14 mouse cellular contexts compared by ENCODE assay signal in genomic region chr19:48727048-48727447, GRCm38 (mm10).
"Had no signal": no experiment of that assay in that cellular context is flagged by ENCODE, and none has a peak within 500 bp of the region (broad histone marks: within the 10 kb centered on the region; RNA-seq: fewer than 3 reads in every experiment).

No protein-coding gene starts in this region.

- H3K4me2 ChIP-seq: limb, embryonic 13.5 days; neural tube, embryonic 13.5 days had no signal

- H3K27ac ChIP-seq: kidney, postnatal 0 days; layer of hippocampus, adult 2 months; limb, embryonic 13.5 days; liver, embryonic 14.5 days; neural tube, embryonic 13.5 days had no signal

- H3K27me3 ChIP-seq: limb, embryonic 13.5 days; neural tube, embryonic 13.5 days had no signal

- H3K4me3 ChIP-seq: layer of hippocampus, adult 2 months; limb, embryonic 13.5 days; neural tube, embryonic 13.5 days had no signal

- DNase-seq: kidney, adult 8-10 months; kidney, postnatal 4 days; left cerebral cortex, postnatal 4 days; lung, adult 18-20 months; retina, postnatal 1 day; right cerebral cortex, postnatal 4 days; spleen, adult 18-20 months; thymus, adult 18-20 months; thymus, postnatal 14 days had no signal

- H3K9ac ChIP-seq: limb, embryonic 13.5 days; liver, embryonic 14.5 days; neural tube, embryonic 13.5 days had no signal

- H3K9me3 ChIP-seq: limb, embryonic 13.5 days; neural tube, embryonic 13.5 days had no signal

- H3K36me3 ChIP-seq: limb, embryonic 13.5 days; neural tube, embryonic 13.5 days had no signal

- H3K4me1 ChIP-seq: limb, embryonic 13.5 days had no signal
